In genomic region chr10:19200311-19200710, GRCm38 (mm10) we compare ENCODE assay signal across 20 mouse cellular contexts.
"Had no signal": no experiment of that assay in that cellular context is flagged by ENCODE, and none has a peak within 500 bp of the region (broad histone marks: within the 10 kb centered on the region; RNA-seq: fewer than 3 reads in every experiment).

No protein-coding gene starts in this region.

- H3K27ac ChIP-seq: midbrain, embryonic 10.5 days; midbrain, embryonic 12.5 days; midbrain, embryonic 15.5 days; neural tube, embryonic 13.5 days; neural tube, embryonic 15.5 days; stomach, embryonic 15.5 days; stomach, postnatal 0 days had no signal

- H3K27me3 ChIP-seq: midbrain, embryonic 12.5 days; midbrain, embryonic 15.5 days; neural tube, embryonic 13.5 days; neural tube, embryonic 15.5 days; stomach, embryonic 15.5 days had no signal

- H3K4me2 ChIP-seq: lung, embryonic 14.5 days; midbrain, embryonic 12.5 days; midbrain, embryonic 15.5 days; neural tube, embryonic 13.5 days; neural tube, embryonic 15.5 days; stomach, embryonic 15.5 days had no signal

- DNase-seq: lung, adult 18-20 months; lung, embryonic 14.5 days; lung, postnatal 10 days; lung, postnatal 4 days; retina, postnatal 1 day; right cerebral cortex, adult 18-20 months; right cerebral cortex, postnatal 25 days; right cerebral cortex, postnatal 4 days; spleen, adult 18-20 months; thymus, adult 2 months; thymus, postnatal 25 days; thymus, postnatal 4 days had no signal

- H3K4me3 ChIP-seq: midbrain, embryonic 10.5 days; midbrain, embryonic 12.5 days; midbrain, embryonic 15.5 days; myocyte; neural tube, embryonic 13.5 days; neural tube, embryonic 15.5 days; stomach, embryonic 15.5 days had no signal

- H3K36me3 ChIP-seq: midbrain, embryonic 10.5 days; midbrain, embryonic 12.5 days; midbrain, embryonic 15.5 days; neural tube, embryonic 13.5 days; neural tube, embryonic 15.5 days; stomach, embryonic 15.5 days had no signal

- H3K4me1 ChIP-seq: midbrain, embryonic 15.5 days; neural tube, embryonic 13.5 days; neural tube, embryonic 15.5 days; stomach, embryonic 15.5 days had no signal

- H3K9me3 ChIP-seq: midbrain, embryonic 10.5 days; midbrain, embryonic 12.5 days; midbrain, embryonic 15.5 days; neural tube, embryonic 13.5 days; neural tube, embryonic 15.5 days; stomach, embryonic 15.5 days had no signal

- H3K9ac ChIP-seq: lung, embryonic 14.5 days; midbrain, embryonic 12.5 days; midbrain, embryonic 15.5 days; neural tube, embryonic 13.5 days; neural tube, embryonic 15.5 days; stomach, embryonic 15.5 days had no signal
